Mouse (Mus musculus) telencephalon, adult 2 months (tissue): ENCODE measurements around the gene Olfr1321.

ENCODE experiments used
- DNase-seq: peaks from one replicate; pipeline ENCODE4 v3.0.0-alpha.2; 2011; ENCODE audit warnings: low read depth, low spot score

Gene Olfr1321

GRCm38 (mm10) chrX:49734959-49735358 is at the start of gene Olfr1321:
Gene Olfr1321, minus strand, starts transcription at chrX:49735059.
- DNase-seq: no peak

GRCm38 (mm10) chrX:49770828-49771227 is 36.0 kb upstream of the Olfr1321 start:
- DNase-seq: no peak

GRCm38 (mm10) chrX:49745192-49745591 is 10.3 kb upstream of the Olfr1321 start:
- no peak for DNase-seq
